21 mouse cellular contexts compared by ENCODE assay signal in the genomic region with DNA sequence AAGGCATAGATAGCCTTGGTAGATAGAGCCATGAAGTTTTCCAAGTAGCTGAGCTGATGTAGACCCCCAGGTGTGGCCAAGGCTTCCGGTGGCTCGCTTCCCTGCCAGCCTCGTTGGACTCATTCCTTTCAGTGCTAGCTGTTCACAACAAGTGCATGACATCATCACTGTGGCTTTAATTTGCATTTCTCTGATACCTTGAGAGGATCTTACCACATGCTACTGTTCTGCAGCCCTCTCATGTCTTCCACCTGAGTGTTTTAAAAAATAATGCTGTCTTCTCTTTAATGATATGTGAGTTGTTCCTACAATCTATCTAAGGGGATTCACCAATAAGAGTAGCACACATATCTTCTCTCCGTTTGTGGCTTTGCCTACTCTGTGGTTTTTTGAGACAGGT. TPM values are rescaled to one million over a fixed set of nuclear protein-coding genes. Genes with fewer than 3 reads are reported as not detected.
"Had no signal": no experiment of that assay in that cellular context is flagged by ENCODE, and none has a peak within 500 bp of the region (broad histone marks: within the 10 kb centered on the region; RNA-seq: fewer than 3 reads in every experiment).

No protein-coding gene starts in this region.

- DNase-seq: retina, postnatal 1 day; right cerebral cortex, adult 18-20 months; right cerebral cortex, postnatal 14 days; right cerebral cortex, postnatal 25 days; right cerebral cortex, postnatal 4 days; spleen, adult 18-20 months; thymus, adult 18-20 months; thymus, adult 2 months; thymus, postnatal 14 days; thymus, postnatal 25 days; thymus, postnatal 36 days; thymus, postnatal 4 days had no signal

- H3K9me3 ChIP-seq: neural tube, embryonic 13.5 days; neural tube, embryonic 15.5 days; stomach, embryonic 15.5 days had no signal

- H3K4me2 ChIP-seq: neural tube, embryonic 13.5 days; neural tube, embryonic 15.5 days; stomach, embryonic 15.5 days had no signal

- H3K27me3 ChIP-seq: neural tube, embryonic 13.5 days; neural tube, embryonic 15.5 days; stomach, embryonic 15.5 days had no signal

- H3K9ac ChIP-seq: neural tube, embryonic 13.5 days; neural tube, embryonic 15.5 days; stomach, embryonic 15.5 days had no signal

- H3K4me1 ChIP-seq: stomach, embryonic 15.5 days had no signal

- H3K27ac ChIP-seq: neural tube, embryonic 13.5 days; neural tube, embryonic 15.5 days; stomach, embryonic 15.5 days; stomach, postnatal 0 days had no signal

- H3K4me3 ChIP-seq: neural tube, embryonic 13.5 days; neural tube, embryonic 15.5 days; stomach, embryonic 15.5 days had no signal

- H3K36me3 ChIP-seq: neural tube, embryonic 13.5 days; neural tube, embryonic 15.5 days; stomach, embryonic 15.5 days had no signal

RNA-seq across cellular contexts. Expression of a gene that starts 25.0 kb away (rescaled TPM):
- total RNA-seq: neutrophil, adult 5-6 weeks had no signal
- polyA plus RNA-seq: small intestine, adult 2 months; spleen, adult 2 months; stomach, embryonic 14.5 days; stomach, embryonic 16.5 days; stomach, postnatal 0 days had no signal
